Mouse (Mus musculus): ENCODE data around the gene Fnip2. TPM values are rescaled to one million over a fixed set of nuclear protein-coding genes. Genes with fewer than 3 reads are reported as not detected.
"Not testable (repeated sequence)": the region's sequence is repeated elsewhere in the genome, so short reads cannot be mapped to it uniquely, and the experiment has no call there.

Fnip2 gene
- total RNA-seq, 2 experiments from 2014 or later: 6.3 to 13.2 TPM

DNA sequence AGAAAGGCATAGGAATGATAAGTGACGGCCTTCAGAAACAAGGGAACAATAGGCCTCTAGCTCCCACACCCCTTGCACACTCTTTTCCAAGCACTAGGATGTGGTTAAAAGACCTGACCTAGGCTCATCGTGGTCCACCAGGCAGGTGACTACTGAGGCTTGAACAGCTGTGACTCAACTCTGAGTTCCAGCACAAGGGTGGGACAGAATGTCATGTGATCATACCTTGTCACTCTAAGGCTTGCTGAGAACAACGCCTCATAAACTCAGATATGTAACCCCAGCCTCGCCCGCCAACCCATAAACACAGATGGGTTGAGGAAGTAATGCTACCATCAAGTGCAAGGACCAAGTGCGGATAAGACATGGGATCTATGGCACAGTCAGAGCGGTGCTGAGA lies 79.6 kb downstream of the Fnip2 start:
- no peak for ATAC-seq (replicated peaks; ENCODE audit: poor library complexity, severe bottlenecking)

- ATAC-seq (replicated peaks; ENCODE audit: poor library complexity, severe bottlenecking): peak; percentile 69
Measured at GRCm38 (mm10) chr3:79484286-79485063, 83.1 kb downstream of the Fnip2 start.

DNA sequence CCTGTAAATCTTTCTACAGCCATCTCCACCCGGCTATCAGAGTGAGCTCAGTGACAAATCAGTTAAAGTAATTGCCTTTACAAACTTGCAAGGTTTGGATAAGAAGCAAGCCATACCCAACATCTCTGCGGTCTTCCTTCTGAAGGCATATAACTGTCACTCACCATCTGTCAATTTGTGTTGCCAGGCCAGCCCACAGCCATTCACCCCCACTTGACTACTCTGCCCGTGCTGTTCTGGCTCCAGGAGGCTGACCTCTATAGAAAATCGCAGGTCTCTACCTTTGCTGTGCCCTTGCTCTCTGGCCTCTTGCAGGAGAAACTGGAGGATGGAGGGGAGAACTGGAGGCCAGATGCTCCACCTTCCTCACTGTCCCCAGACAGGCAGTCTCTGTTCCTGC lies 88.7 kb downstream of the Fnip2 start:
- ATAC-seq (replicated peaks; ENCODE audit: poor library complexity, severe bottlenecking): peak; percentile 36

DNA sequence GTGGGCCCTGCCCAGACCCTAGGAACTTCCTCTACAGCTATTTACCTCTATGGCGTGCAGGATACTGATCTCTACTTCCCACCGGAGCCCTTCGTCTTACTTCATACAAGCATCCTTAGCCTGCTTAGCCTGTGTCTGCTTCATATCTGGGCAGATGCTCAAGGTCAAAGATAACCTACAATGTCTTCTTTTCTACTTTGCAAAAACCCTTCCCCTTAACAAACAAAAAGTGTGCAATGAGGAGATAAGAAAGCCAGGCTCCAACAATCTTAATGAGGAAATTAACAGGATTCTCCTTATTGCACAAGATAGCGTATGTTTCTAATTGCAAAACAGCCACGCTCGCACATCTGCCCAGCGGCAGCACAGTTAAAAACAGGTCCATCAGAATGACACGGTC lies 89.2 kb downstream of the Fnip2 start:
- ATAC-seq (replicated peaks; ENCODE audit: poor library complexity, severe bottlenecking): peak; percentile 84

DNA sequence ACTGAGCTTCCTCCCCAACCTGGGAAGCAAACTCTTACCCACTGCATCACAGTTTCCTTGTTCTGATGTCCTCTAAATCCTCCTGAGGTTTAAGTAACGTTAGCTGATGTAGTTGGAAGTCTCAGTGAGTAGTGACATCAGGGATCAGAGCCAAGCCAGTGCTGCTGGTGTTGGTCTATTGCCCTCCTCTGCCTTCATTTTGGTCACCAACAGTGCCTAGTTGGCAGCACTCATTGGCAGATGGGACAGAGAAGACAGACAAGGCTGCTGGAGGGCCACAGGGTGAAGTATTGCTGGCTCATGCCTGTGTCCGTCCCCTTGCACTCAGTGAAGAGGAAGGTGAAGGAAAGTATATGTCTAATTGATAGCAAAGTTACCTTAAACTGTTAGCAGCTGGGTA lies 91.6 kb downstream of the Fnip2 start:
- ATAC-seq (replicated peaks; ENCODE audit: poor library complexity, severe bottlenecking): no peak

DNA sequence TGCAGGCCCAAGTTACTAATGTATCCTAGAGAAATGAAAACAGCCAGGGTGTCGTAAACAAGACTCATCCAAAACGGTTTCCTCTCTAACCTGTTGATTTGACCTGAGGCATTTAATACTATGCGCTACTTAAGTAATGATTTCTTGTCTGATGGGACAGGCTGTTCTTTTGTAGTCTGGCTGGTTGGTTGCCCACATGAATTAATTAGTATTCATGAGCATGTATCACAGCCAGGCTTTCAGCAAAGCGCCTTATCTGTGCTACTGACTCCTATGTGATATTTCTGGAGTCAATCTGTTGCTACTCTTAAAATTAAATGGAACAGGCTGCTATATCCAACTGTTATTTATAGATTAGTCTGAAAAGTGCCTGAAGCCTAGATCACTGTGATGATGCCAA lies 92.7 kb downstream of the Fnip2 start:
- no peak for ATAC-seq (replicated peaks; ENCODE audit: poor library complexity, severe bottlenecking)

GRCm38 (mm10) chr3:79472362-79472761 lies 95.2 kb downstream of the Fnip2 start:
- peak; percentile 56 for ATAC-seq (replicated peaks; ENCODE audit: poor library complexity, severe bottlenecking)

GRCm38 (mm10) chr3:79469440-79469839 lies 98.2 kb downstream of the Fnip2 start:
- ATAC-seq (replicated peaks; ENCODE audit: poor library complexity, severe bottlenecking): no peak

DNA sequence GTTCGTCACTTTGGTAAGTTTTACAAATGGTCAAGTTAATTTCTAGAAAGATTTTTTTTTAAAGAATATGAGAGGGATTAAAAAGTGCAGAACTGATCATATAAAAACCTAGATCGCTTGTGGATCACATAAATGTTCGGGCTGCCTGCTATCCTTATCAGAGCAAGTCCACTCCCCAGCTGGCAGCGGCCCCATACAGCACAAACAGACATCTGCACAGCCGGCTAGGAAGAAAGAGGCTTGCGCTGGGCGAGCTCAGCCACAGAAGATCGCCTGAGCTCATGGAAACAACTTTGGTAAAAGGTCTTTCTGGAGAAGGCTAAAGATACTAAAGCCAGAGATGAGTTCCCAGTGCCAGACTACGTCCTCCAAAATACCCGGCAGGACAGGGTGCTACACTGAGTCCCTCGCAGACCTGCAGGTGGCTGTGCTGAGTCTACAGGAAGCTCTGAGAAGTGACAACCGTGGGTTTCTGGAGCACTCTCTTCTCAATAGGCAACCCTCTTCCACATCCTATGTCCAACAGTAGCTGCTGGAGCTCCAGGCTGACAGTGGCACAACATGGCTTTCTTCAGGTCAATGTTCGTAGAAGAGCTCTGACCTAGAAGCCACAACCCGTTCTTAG lies 108.8 kb downstream of the Fnip2 start:
- no peak for ATAC-seq (replicated peaks; ENCODE audit: poor library complexity, severe bottlenecking)

DNA sequence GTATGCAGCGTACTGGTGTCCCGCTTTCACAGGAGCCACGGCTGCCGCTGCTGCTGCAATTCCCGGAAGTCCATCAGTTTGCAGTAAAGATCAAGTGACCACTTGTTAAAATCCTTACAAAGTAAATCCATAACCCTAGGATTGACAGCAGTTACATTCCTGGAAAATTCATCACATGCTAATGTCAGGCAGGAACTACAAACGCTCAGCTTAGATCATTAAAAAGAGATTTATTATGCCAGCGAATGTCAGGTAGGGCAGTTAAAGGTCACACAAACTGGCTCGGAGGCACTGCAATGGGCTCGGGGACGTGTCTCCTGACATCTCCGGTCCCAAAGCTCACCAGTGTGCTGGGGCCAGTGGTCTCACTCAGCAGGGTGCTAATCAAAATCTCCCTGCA lies 111.8 kb downstream of the Fnip2 start:
- no peak for ATAC-seq (replicated peaks; ENCODE audit: poor library complexity, severe bottlenecking)

DNA sequence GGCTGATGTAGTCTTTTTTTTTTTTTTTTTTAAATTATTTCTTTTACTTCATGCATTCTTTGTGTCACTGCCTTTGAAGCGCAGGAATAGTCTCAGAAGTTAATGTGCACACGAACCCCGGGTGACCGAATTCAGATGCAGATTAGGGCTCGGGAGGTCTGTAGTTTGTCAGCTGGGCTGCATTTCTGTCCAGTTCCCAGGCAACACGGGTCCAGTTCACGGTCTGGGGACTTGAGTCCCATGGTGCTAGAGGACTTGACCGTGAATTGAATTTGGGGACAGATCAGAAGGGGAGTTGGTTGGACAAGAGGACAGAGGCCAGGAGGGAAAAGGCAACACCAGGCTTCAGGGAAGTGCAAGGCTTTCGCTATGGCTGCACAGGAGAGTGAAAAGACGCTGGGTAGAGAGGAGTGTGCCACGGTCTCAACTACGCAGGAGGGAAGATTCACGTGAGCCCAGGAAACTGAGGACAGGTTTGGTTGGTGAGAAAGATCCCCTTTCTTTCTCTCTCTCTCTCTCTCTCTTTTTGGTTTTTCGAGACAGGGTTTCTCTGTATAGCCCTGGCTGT lies 114.8 kb downstream of the Fnip2 start:
- no peak for ATAC-seq (replicated peaks; ENCODE audit: poor library complexity, severe bottlenecking)

DNA sequence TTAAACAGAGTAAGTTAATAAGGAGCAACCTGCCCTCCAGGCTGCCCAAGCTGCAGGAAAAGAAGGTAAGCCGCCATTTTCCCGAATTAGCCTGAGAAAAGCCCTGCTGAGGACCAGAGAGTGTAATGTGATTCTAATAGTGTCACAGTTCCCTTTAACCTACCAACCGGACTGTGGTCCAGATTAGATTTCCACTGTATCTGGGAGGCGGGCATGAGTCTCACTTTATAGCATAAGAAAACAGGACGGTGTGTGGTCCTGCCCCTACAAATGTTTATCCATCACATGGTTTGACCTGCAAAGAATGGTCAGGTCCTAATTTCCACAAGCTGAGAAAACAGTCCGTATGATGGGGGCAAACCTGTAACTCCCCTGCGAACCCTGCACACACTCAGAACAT lies 118.2 kb downstream of the Fnip2 start:
- ATAC-seq (replicated peaks; ENCODE audit: poor library complexity, severe bottlenecking): no peak

DNA sequence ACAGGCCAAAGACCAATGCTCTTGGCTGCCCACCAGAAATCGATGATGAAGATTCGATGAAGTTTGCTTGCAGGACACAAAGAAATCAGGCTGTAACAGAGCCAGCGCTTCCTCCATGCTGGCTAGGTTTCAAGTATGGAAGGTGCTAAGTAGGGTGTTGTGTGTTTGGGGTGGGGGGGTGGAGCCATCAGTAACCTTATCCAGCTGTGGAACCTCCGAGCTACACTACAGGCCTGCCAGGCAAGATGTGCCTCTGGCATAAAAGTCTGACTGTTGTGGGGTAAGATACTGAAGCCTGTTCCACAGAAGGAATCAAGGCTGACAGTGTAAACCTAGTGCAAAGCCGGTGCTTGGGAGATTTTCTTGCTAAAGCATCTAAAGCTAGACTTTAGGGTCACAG lies 119.2 kb downstream of the Fnip2 start:
- ATAC-seq (replicated peaks; ENCODE audit: poor library complexity, severe bottlenecking): no peak

GRCm38 (mm10) chr3:79446648-79447047 lies 120.9 kb downstream of the Fnip2 start:
- ATAC-seq (replicated peaks; ENCODE audit: poor library complexity, severe bottlenecking): not testable (repeated sequence)

- ATAC-seq (replicated peaks; ENCODE audit: poor library complexity, severe bottlenecking): no peak
Measured at GRCm38 (mm10) chr3:79446124-79446523, 121.5 kb downstream of the Fnip2 start.

- ATAC-seq (replicated peaks; ENCODE audit: poor library complexity, severe bottlenecking): peak; percentile 12; the same call in 1 of the 2 replicates
Measured at GRCm38 (mm10) chr3:79445041-79445440, 122.6 kb downstream of the Fnip2 start.

DNA sequence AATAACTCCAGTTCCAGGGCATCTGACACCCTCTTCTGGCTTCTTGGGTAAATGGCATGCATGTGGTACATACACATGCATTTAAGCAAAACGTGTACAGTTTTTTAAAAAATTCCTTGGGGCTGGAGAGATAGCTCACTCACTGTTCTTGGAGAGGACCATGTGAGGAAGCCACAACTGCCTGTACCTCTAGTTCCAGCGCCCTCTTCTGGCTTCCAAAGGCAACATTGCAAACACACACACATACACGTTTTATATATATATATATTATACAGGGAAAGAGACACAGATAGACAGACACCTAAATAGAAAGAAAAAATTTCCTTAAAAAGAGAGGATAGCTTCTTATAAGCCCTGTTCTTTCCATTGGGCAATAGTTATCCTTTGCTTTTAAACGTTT lies 123.7 kb downstream of the Fnip2 start:
- ATAC-seq (replicated peaks; ENCODE audit: poor library complexity, severe bottlenecking): no peak

- ATAC-seq (replicated peaks; ENCODE audit: poor library complexity, severe bottlenecking): no peak
Measured at GRCm38 (mm10) chr3:79440976-79441491, 126.6 kb downstream of the Fnip2 start.

GRCm38 (mm10) chr3:79438276-79438675 lies 129.3 kb downstream of the Fnip2 start:
- ATAC-seq (replicated peaks; ENCODE audit: poor library complexity, severe bottlenecking): peak; percentile 98

DNA sequence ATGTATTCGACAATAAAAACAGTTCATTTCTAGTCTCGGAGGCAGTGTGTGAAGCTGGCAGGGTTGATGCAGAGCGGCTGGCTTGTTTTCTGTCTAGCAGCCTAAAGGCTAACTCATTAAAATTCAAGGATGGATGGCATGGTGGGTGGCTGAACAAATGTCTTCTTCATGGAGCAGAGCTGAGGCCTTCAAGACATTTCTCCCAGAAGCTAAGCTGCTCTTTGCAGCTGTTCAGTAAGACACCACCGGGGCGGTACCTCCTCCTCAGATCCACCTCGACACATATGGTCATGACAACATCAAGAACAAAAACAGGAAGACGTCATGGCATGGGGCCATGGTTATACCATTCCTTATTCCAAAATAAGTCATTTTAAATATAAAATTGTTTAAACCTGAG lies 131.4 kb downstream of the Fnip2 start:
- ATAC-seq (replicated peaks; ENCODE audit: poor library complexity, severe bottlenecking): no peak

GRCm38 (mm10) chr3:79434985-79435384 lies 132.6 kb downstream of the Fnip2 start:
- ATAC-seq (replicated peaks; ENCODE audit: poor library complexity, severe bottlenecking): no peak
